8 mouse cellular contexts compared by ENCODE assay signal in the genomic region with DNA sequence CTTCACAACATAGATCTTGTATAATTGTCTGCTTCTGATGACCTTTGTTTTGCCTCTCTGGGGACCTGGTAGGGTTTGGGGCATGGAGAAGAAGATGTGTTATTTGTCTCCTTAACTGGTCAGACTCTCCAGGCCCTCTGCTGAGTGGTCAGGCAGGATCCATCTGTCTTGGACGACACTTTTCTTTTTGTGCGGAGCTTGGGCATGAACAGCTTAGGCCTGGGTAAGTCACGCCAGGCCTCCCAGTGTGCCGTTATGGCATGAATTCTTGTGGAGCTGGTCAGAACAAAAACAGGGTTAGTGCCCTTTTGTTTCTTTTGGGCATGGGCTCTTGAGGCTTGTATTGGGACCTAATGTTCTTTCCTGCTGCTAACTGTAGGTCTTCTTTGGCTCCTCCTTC.
DNase-seq lines count a peak whose midpoint lies in the region; ATAC-seq lines count a peak whose summit lies in the region.

No protein-coding gene starts in this region.

- H3K27ac ChIP-seq in forebrain, embryonic 13.5 days: peak overlapping the region; percentile 15; the same call in 1 of the 2 replicates
- no peak overlapping the region for H3K27ac ChIP-seq in forebrain, embryonic 14.5 days (ENCODE audit: low read depth, low read length)
- H3K27ac ChIP-seq in midbrain, embryonic 13.5 days: 0 out of 2 replicates have a peak overlapping the region, but pooled peaks have one; percentile 27
- no peak overlapping the region for H3K27ac ChIP-seq in midbrain, embryonic 15.5 days
- H3K27ac ChIP-seq in heart, embryonic 16.5 days (ENCODE audit: low read length): peak overlapping the region; percentile 97
- H3K27ac ChIP-seq in neural tube, embryonic 15.5 days (replicated peaks): peak overlapping the region; percentile 80

- no peak overlapping the region for H3K4me3 ChIP-seq in forebrain, embryonic 13.5 days
- H3K4me3 ChIP-seq in forebrain, embryonic 14.5 days (ENCODE audit: low read depth, low read length): no peak overlapping the region
- H3K4me3 ChIP-seq in midbrain, embryonic 13.5 days (replicated peaks): no peak overlapping the region
- H3K4me3 ChIP-seq in midbrain, embryonic 15.5 days: no peak overlapping the region
- H3K4me3 ChIP-seq in heart, embryonic 16.5 days (ENCODE audit: low read length): no peak overlapping the region
- no peak overlapping the region for H3K4me3 ChIP-seq in neural tube, embryonic 15.5 days (replicated peaks)

- no peak for ATAC-seq in forebrain, embryonic 13.5 days
- no peak for ATAC-seq in forebrain, embryonic 14.5 days
- no peak for ATAC-seq in midbrain, embryonic 13.5 days
- ATAC-seq in midbrain, embryonic 15.5 days (replicated peaks): no peak
- no peak for ATAC-seq in heart, embryonic 16.5 days (replicated peaks; ENCODE audit: extremely low read depth, insufficient read depth, low FRiP score)
- ATAC-seq in neural tube, embryonic 15.5 days (ENCODE audit: low FRiP score): no peak
- ATAC-seq in monocyte, adult 5-6 weeks (replicated peaks; ENCODE audit: insufficient number of reproducible peaks, low FRiP score, low TSS enrichment, poor library complexity, severe bottlenecking): no peak

- WGBS in forebrain, embryonic 13.5 days: 26% methylated on average over 4 of the region's 4 CpGs
- WGBS in forebrain, embryonic 14.5 days: 38% methylated on average over 4 of the region's 4 CpGs
- 37% methylated on average over 4 of the region's 4 CpGs for WGBS in midbrain, embryonic 13.5 days
- WGBS in midbrain, embryonic 15.5 days: 53% methylated on average over 4 of the region's 4 CpGs
- WGBS in heart, embryonic 16.5 days: 66% methylated on average over 4 of the region's 4 CpGs
- 36% methylated on average over 4 of the region's 4 CpGs for WGBS in neural tube, embryonic 15.5 days

- H3K4me2 ChIP-seq in forebrain, embryonic 13.5 days: no peak overlapping the region
- no peak overlapping the region for H3K4me2 ChIP-seq in forebrain, embryonic 14.5 days (ENCODE audit: low read length)
- H3K4me2 ChIP-seq in midbrain, embryonic 13.5 days (replicated peaks): no peak overlapping the region
- no peak overlapping the region for H3K4me2 ChIP-seq in midbrain, embryonic 15.5 days
- no peak overlapping the region for H3K4me2 ChIP-seq in heart, embryonic 16.5 days (ENCODE audit: low read depth, low read length)
- H3K4me2 ChIP-seq in neural tube, embryonic 15.5 days: no peak overlapping the region

- no peaks in the 10 kb centered on the region for H3K36me3 ChIP-seq in forebrain, embryonic 13.5 days (ENCODE audit: poor library complexity, severe bottlenecking)
- no peaks in the 10 kb centered on the region for H3K36me3 ChIP-seq in forebrain, embryonic 14.5 days (ENCODE audit: control insufficient read depth, insufficient read depth, low read length)
- H3K36me3 ChIP-seq in midbrain, embryonic 13.5 days: no peaks in the 10 kb centered on the region
- H3K36me3 ChIP-seq in midbrain, embryonic 15.5 days (replicated peaks): no peaks in the 10 kb centered on the region
- H3K36me3 ChIP-seq in heart, embryonic 16.5 days (ENCODE audit: control insufficient read depth, insufficient read depth): no peaks in the 10 kb centered on the region
- no peaks in the 10 kb centered on the region for H3K36me3 ChIP-seq in neural tube, embryonic 15.5 days

- H3K27me3 ChIP-seq in forebrain, embryonic 13.5 days: no peaks in the 10 kb centered on the region
- H3K27me3 ChIP-seq in forebrain, embryonic 14.5 days (replicated peaks; ENCODE audit: control insufficient read depth, insufficient read depth, low read length): no peaks in the 10 kb centered on the region
- no peaks in the 10 kb centered on the region for H3K27me3 ChIP-seq in midbrain, embryonic 13.5 days
- no peaks in the 10 kb centered on the region for H3K27me3 ChIP-seq in midbrain, embryonic 15.5 days (replicated peaks)
- no peaks in the 10 kb centered on the region for H3K27me3 ChIP-seq in heart, embryonic 16.5 days (ENCODE audit: control insufficient read depth, insufficient read depth, low read length)
- no peaks in the 10 kb centered on the region for H3K27me3 ChIP-seq in neural tube, embryonic 15.5 days (replicated peaks)

- no peaks in the 10 kb centered on the region for H3K9me3 ChIP-seq in forebrain, embryonic 13.5 days (replicated peaks)
- H3K9me3 ChIP-seq in forebrain, embryonic 14.5 days (replicated peaks; ENCODE audit: control insufficient read depth, low read length): no peaks in the 10 kb centered on the region
- H3K9me3 ChIP-seq in midbrain, embryonic 13.5 days: no peaks in the 10 kb centered on the region
- H3K9me3 ChIP-seq in midbrain, embryonic 15.5 days: no peaks in the 10 kb centered on the region
- no peaks in the 10 kb centered on the region for H3K9me3 ChIP-seq in heart, embryonic 16.5 days (replicated peaks; ENCODE audit: control insufficient read depth, low read length)
- H3K9me3 ChIP-seq in neural tube, embryonic 15.5 days (replicated peaks): no peaks in the 10 kb centered on the region

- no peak overlapping the region for H3K9ac ChIP-seq in forebrain, embryonic 13.5 days
- no peak overlapping the region for H3K9ac ChIP-seq in forebrain, embryonic 14.5 days (ENCODE audit: low read length)
- no peak overlapping the region for H3K9ac ChIP-seq in midbrain, embryonic 13.5 days (replicated peaks)
- H3K9ac ChIP-seq in midbrain, embryonic 15.5 days: no peak overlapping the region
- H3K9ac ChIP-seq in heart, embryonic 16.5 days (ENCODE audit: low read length): peak overlapping the region; percentile 31
- H3K9ac ChIP-seq in neural tube, embryonic 15.5 days (replicated peaks): no peak overlapping the region

- peaks cover 27% of the 10 kb centered on the region for H3K4me1 ChIP-seq in forebrain, embryonic 13.5 days
- peaks cover 19% of the 10 kb centered on the region for H3K4me1 ChIP-seq in forebrain, embryonic 14.5 days (ENCODE audit: control insufficient read depth, insufficient read depth, low read length)
- H3K4me1 ChIP-seq in midbrain, embryonic 13.5 days (replicated peaks): peaks cover 38% of the 10 kb centered on the region
- H3K4me1 ChIP-seq in midbrain, embryonic 15.5 days: peaks cover 34% of the 10 kb centered on the region
- peaks cover 55% of the 10 kb centered on the region for H3K4me1 ChIP-seq in heart, embryonic 16.5 days (ENCODE audit: control insufficient read depth, insufficient read depth, low read length)
- peaks cover 41% of the 10 kb centered on the region for H3K4me1 ChIP-seq in neural tube, embryonic 15.5 days

- no peak for DNase-seq in forebrain, embryonic 14.5 days (ENCODE audit: low spot score)
- no peak for DNase-seq in testis, postnatal 14 days (ENCODE audit: low spot score)

Comparison
In these comparisons a context has a peak if more than half of its experiments do, and no peak if none do; other contexts are left out.
1. H3K27ac ChIP-seq: peak in forebrain, embryonic 13.5 days (single experiment), midbrain, embryonic 13.5 days (single experiment), heart, embryonic 16.5 days (single experiment) and neural tube, embryonic 15.5 days (single experiment); none in forebrain, embryonic 14.5 days (single experiment) and midbrain, embryonic 15.5 days (single experiment).